Mouse (Mus musculus) heart, adult 2 months (tissue): ENCODE results near the gene Yy1.

Experiments used
- CTCF ChIP-seq: fragments of 200-600 bp; IDR thresholded peaks from 2 replicates; pipeline ENCODE4 v1.8.1; 2022; ENCODE audit warnings: antibody characterized with exemption, mild to moderate bottlenecking, moderate library complexity
- EP300 ChIP-seq: fragments of 200-500 bp; IDR thresholded peaks from 2 replicates; pipeline ENCODE4 v1.6.1; 2011; ENCODE audit warnings: low read depth, low read length, control low read depth; ENCODE audit not compliant: insufficient read depth
- POLR2A ChIP-seq: fragments of 200-500 bp; IDR thresholded peaks from 2 replicates; pipeline ENCODE4 v1.6.1; 2011; ENCODE audit warnings: mild to moderate bottlenecking, low read depth, low read length, control low read depth; ENCODE audit not compliant: insufficient read depth

DNA sequence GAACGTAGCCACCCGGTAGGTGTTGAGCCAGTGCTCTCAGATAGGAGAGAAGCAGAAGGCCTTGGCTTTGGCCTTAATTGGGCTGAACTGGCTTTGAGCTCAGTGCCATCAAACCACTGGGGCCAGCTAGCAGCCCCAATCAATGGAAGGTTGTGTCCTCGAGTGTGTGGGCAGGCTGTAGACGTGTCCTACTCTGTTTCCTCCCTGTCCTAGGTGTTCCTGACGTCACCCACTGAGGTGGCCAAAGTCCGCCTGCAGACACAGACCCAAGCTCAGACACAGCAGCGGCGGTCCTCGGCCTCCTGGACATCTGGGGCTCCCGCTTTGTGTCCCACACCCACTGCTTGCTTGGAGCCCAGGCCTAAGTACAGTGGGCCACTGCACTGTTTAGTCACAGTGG is 62.3 kb downstream of the Yy1 start:
- TF ChIP-seq CTCF (no peak), EP300 (no peak), POLR2A (no peak)
